Mouse (Mus musculus) E14TG2a.4 (cell line): Measurements from ENCODE around the gene Zpbp2.

Source experiments
- CTCF ChIP-seq: conservative IDR thresholded peaks from 2 replicates; pipeline ENCODE4 v1.5.1; 2014; ENCODE audit warnings: low read length
- NANOG ChIP-seq: IDR thresholded peaks from 2 replicates; pipeline ENCODE4 v1.6.1; 2014; ENCODE audit warnings: borderline replicate concordance, low read length, mixed read lengths
- POU5F1 ChIP-seq: IDR thresholded peaks from 2 replicates; pipeline ENCODE4 v1.6.1; 2014; ENCODE audit warnings: low read length, borderline replicate concordance

DNA sequence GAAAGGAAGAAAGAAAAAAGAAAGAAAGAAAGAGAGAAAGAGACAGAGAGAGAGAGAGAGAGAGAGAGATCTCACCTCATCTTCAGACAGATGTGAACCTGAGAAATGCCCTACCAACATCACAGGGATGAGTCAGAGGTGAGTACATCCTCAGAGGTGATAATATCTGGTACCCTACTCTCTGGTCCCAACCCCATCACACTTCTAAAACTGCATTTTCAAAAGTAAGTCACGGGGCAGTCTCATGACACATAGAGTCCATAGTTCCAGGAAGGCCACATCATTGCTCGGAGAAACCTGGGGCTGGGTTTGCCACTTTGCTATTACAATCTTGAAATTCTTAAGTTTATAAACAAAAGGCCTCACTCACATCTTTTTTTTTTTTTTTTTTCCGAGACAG is 45.1 kb downstream of the Zpbp2 start:
- TF ChIP-seq CTCF, result no peak
- no peak for TF ChIP-seq NANOG
- TF ChIP-seq POU5F1, result no peak
